Mouse (Mus musculus): Measurements from ENCODE around the gene Vmn1r236.

Gene Vmn1r236

DNA sequence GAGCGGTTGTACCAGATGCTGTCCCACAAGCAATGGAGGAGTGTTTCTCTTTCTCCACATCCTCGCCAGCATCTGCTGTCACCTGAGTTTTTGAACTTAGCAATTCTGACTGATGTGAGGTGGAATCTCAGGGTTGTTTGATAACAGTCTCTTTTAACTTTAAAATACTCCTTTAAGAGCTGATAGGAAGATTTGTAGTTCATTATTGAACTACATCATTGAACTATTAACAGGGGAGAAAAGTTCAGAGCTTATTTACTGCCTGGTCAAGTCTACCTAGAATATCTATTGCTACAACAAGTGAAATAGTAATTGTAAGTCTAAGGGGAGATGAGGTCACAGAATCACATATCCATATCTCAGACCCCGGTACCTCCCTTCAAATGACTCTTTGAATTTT is at the start of gene Vmn1r236:
Vmn1r236 (plus strand) TSS at position 301 of the 400 bp plus-strand sequence.
- DNase-seq (ENCODE audit: low read depth), result no peak

DNA sequence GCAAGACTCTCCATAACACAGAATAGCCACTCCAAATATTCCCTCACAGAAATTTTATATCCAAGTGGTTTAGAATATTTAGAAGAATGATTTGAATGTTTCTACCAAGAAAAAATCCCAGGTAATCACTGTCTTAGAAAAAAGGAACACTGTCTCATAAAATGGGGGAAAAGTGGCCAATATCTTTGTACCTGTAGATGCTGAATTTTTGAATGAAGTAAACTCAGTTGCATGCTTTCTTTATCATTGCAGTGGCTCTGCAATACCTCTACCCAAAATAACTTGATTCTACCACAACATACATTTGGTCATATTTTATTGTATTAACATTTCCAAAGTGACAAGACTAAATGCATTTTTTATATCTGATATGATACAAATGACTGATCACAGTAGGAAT is 26.6 kb upstream of the Vmn1r236 start, which contains the start of gene Vmn1r235:
Vmn1r235 (plus strand) TSS at position 301 of the 400 bp plus-strand sequence.
- DNase-seq (ENCODE audit: low read depth), result no peak

DNA sequence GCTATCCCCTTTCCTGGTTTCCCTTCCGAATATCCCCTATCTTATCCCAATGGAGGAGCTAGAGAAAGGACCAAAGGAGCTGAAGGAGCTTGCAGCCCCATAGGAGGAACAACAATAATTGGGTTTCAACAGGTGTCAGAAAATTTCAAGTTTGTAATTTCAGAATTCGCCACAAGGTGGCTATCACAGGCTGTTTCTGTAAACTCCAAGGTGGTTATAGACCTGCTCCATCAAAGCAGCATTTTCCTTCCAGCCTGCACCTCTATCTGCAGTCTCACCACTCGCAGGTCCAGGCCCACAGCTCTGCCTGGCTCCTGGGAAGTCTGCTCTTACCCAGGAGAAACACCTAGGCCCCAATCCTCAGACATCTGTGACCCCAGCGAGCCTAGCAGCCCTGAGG is 10.6 kb upstream of the Vmn1r236 start:
- peak; percentile 44 for DNase-seq (ENCODE audit: low read depth)

DNA sequence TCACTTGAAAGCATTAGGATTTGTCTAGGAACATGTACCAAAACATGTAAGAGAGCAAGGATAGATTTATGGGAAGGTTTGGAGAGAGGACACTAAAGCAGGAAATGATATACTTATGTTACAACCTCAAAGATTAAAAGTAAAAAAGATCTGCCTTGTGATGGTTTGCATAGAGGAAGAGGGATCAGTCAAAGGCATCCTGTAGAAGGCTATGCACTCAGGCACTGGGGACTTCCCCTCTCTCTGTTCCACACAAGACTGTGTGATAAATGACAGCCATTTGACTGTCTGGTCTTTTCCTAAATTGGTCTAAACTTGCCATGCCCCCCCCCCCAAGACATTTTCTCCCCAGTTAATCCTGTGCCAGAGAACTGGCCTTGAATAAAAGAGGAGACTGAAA is 1.7 kb downstream of the Vmn1r236 start:
- DNase-seq (ENCODE audit: low read depth), result no peak

DNA sequence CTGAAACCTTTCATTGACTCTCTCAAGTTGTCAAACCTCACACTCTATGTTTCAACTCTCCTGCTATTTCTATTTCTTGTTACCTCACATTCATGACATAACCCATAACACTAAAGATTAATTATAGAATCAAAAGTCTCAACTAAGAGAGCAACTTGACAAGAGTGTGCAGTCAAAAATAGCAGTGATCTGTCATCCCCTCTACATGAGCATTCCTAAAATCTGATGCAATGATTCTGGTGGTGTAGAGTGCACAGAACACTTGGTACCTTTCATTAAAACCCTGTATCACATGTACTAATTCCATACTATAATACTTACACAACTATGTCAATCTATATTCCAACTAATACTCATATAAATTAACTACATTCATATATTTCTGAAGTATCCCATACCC is 7.0 kb downstream of the Vmn1r236 start:
- no peak for DNase-seq (ENCODE audit: low read depth)

DNA sequence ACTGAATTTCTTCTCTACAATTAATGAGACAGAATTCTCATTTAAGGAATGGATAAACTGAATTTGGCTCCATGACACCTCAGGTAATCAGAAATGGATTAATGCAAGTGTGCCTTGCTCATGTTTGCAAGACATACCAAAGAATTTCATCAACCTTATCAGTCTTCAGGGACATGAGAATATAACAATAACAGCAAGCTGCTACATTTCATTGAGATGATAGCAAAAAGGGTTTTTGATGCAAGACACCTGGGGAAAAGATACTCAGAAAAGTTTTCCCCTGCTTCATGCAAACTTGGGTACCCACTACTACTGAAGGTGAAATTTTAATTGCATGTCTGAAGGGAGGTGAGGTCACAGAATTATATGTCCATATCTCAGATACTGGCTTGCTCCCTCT is 28.8 kb downstream of the Vmn1r236 start, which contains the start of gene Vmn1r237:
Vmn1r237 (plus strand) TSS at position 301 of the 400 bp plus-strand sequence.
- DNase-seq (ENCODE audit: low read depth), result no peak

All from c-Kit-positive CD71-positive TER-119-negative erythroid progenitor cells, embryonic 14.5 days (primary cell).